Mouse (Mus musculus) MEL (cell line): ENCODE data around the gene Atxn7l1. TPM values are rescaled to one million over a fixed set of nuclear protein-coding genes. Genes with fewer than 3 reads are reported as not detected.

ENCODE experiments used
- DNase-seq: peaks from one replicate; pipeline ENCODE4 v3.0.0; 2011; ENCODE audit warnings: low read depth, low spot score
- H3K27ac ChIP-seq: 2 replicates; pipeline ENCODE4 v1.5.1; 2012; ENCODE audit warnings: low read depth, mild to moderate bottlenecking, control low read depth, low read length, moderate library complexity; ENCODE audit not compliant: control insufficient read depth
- H3K27me3 ChIP-seq, 2 experiments: fragments of 150-350 bp in 1 of 2; sonication (generic) in 1 of 2; 2 replicates each; pipeline ENCODE4 v1.6.1; 2012; ENCODE audit warnings: low read length in 2 of 2, mild to moderate bottlenecking in 2 of 2, improper control_type of control experiment in 1 of 2, moderate library complexity in 1 of 2; ENCODE audit not compliant: insufficient read depth in 2 of 2, control insufficient read depth in 1 of 2
- H3K36me3 ChIP-seq, 2 experiments: 2 replicates each; pipeline ENCODE4 v1.6.1; 2012 to 2014; ENCODE audit warnings: low read length in 2 of 2, improper control_type of control experiment in 1 of 2, inconsistent platforms in 1 of 2, mild to moderate bottlenecking in 1 of 2; ENCODE audit not compliant: insufficient read depth in 2 of 2, control insufficient read depth in 1 of 2
- H3K4me1 ChIP-seq, 2 experiments: fragments of 150-350 bp in 1 of 2; sonication (generic) in 1 of 2; 2 replicates each; pipeline ENCODE4 v1.6.1; 2012; ENCODE audit warnings: low read length in 2 of 2, improper control_type of control experiment in 1 of 2, mild to moderate bottlenecking in 1 of 2; ENCODE audit not compliant: insufficient read depth in 2 of 2, control insufficient read depth in 1 of 2
- H3K4me3 ChIP-seq, 2 experiments: fragments of 150-350 bp in 1 of 2; sonication (generic) in 1 of 2; 2 replicates each; pipeline ENCODE4 v1.5.1; 2012; ENCODE audit warnings: low read depth in 2 of 2, low read length in 2 of 2, mild to moderate bottlenecking in 2 of 2, moderate library complexity in 2 of 2, control low read depth in 1 of 2, improper control_type of control experiment in 1 of 2; ENCODE audit not compliant: control insufficient read depth in 1 of 2, insufficient read depth in 1 of 2
- H3K79me2 ChIP-seq: 2 replicates; pipeline ENCODE4 v1.6.1; 2012; ENCODE audit warnings: mild to moderate bottlenecking, low read length, moderate library complexity; ENCODE audit not compliant: control insufficient read depth, poor library complexity, insufficient read depth
- H3K9ac ChIP-seq: 2 replicates; pipeline ENCODE4 v1.6.1; 2012; ENCODE audit warnings: low read depth, mild to moderate bottlenecking, control low read depth, low read length, moderate library complexity; ENCODE audit not compliant: control insufficient read depth, poor library complexity, severe bottlenecking
- H3K9me3 ChIP-seq: fragments of 150-350 bp; sonication (generic); replicated peaks from 2 replicates; pipeline ENCODE4 v1.6.1; 2012; ENCODE audit warnings: mild to moderate bottlenecking, low read length, improper control_type of control experiment, moderate library complexity; ENCODE audit not compliant: insufficient read depth
- BHLHE40 ChIP-seq: IDR thresholded peaks from 2 replicates; pipeline ENCODE4 v1.6.1; 2012; ENCODE audit warnings: low read depth, mild to moderate bottlenecking, inconsistent platforms, low read length, improper control_type of control experiment, borderline replicate concordance
- CTCF ChIP-seq, 3 experiments: IDR thresholded peaks in 2 of 3; conservative IDR thresholded peaks in 1 of 3; 2 replicates each; pipeline ENCODE4 v1.5.1; 2011 to 2012; ENCODE audit warnings: low read length in 3 of 3, low read depth in 2 of 3, mild to moderate bottlenecking in 2 of 3, improper control_type of control experiment in 1 of 3, inconsistent platforms in 1 of 3, mixed read lengths in 1 of 3, moderate library complexity in 1 of 3; ENCODE audit not compliant: control insufficient read depth in 1 of 3, insufficient read depth in 1 of 3, poor library complexity in 1 of 3, severe bottlenecking in 1 of 3
- E2F4 ChIP-seq: IDR thresholded peaks from 2 replicates; pipeline ENCODE4 v1.6.1; 2011; ENCODE audit warnings: low read depth, low read length, improper control_type of control experiment, borderline replicate concordance
- ELF1 ChIP-seq: IDR thresholded peaks from 2 replicates; pipeline ENCODE4 v1.6.1; 2014; ENCODE audit warnings: low read depth, mild to moderate bottlenecking, inconsistent platforms, low read length, improper control_type of control experiment, moderate library complexity
- ETS1 ChIP-seq: IDR thresholded peaks from 2 replicates; pipeline ENCODE4 v1.6.1; 2012; ENCODE audit warnings: low read depth, mild to moderate bottlenecking, inconsistent platforms, low read length, improper control_type of control experiment, moderate library complexity
- GABPA ChIP-seq: IDR thresholded peaks from 2 replicates; pipeline ENCODE4 v1.6.1; 2012; ENCODE audit warnings: low read depth, mild to moderate bottlenecking, inconsistent platforms, low read length, improper control_type of control experiment, moderate library complexity
- GATA1 ChIP-seq: IDR thresholded peaks from 2 replicates; pipeline ENCODE4 v1.6.1; 2011; ENCODE audit warnings: low read depth, low read length, improper control_type of control experiment
- JUND ChIP-seq: IDR thresholded peaks from 2 replicates; pipeline ENCODE4 v1.6.1; 2011; ENCODE audit warnings: low read depth, mild to moderate bottlenecking, improper control_type of control experiment, low read length
- MAFK ChIP-seq: IDR thresholded peaks from 2 replicates; pipeline ENCODE4 v1.6.1; 2011; ENCODE audit warnings: low read depth, mild to moderate bottlenecking, low read length, improper control_type of control experiment, borderline replicate concordance
- MYC ChIP-seq: IDR thresholded peaks from 2 replicates; pipeline ENCODE4 v1.6.1; 2011; ENCODE audit warnings: low read depth, mild to moderate bottlenecking, low read length, improper control_type of control experiment, moderate library complexity
- POLR2AphosphoS2 ChIP-seq: IDR thresholded peaks from 2 replicates; pipeline ENCODE4 v1.6.1; 2011; ENCODE audit warnings: low read length, improper control_type of control experiment
- POLR2AphosphoS5 ChIP-seq: IDR thresholded peaks from 2 replicates; pipeline ENCODE4 v1.6.1; 2012; ENCODE audit warnings: low read depth, borderline replicate concordance, mild to moderate bottlenecking, inconsistent platforms, low read length, moderate library complexity, mixed read lengths
- SIN3A ChIP-seq: IDR thresholded peaks from 2 replicates; pipeline ENCODE4 v1.6.1; 2012; ENCODE audit warnings: low read length, improper control_type of control experiment, inconsistent platforms
- UBTF ChIP-seq: IDR thresholded peaks from 2 replicates; pipeline ENCODE4 v1.6.1; 2012; ENCODE audit warnings: low read depth, mild to moderate bottlenecking, inconsistent platforms, low read length, improper control_type of control experiment, moderate library complexity, borderline replicate concordance; ENCODE audit not compliant: insufficient read depth
- USF1 ChIP-seq: IDR thresholded peaks from 2 replicates; pipeline ENCODE4 v1.6.1; 2014; ENCODE audit warnings: low read depth, mild to moderate bottlenecking, inconsistent platforms, low read length, improper control_type of control experiment, moderate library complexity
- ZMIZ1 ChIP-seq: IDR thresholded peaks from 2 replicates; pipeline ENCODE4 v1.6.1; 2012; ENCODE audit warnings: low read depth, mild to moderate bottlenecking, inconsistent platforms, low read length, improper control_type of control experiment, moderate library complexity
- polyA plus RNA-seq, 2 experiments: library from polyadenylated mRNA; stranded (reverse) in 1 of 2; unstranded in 1 of 2; fragments of >175 nt in 1 of 2; fragments of >200 nt in 1 of 2; gene quantifications; 2 replicates each; pipeline versions ENCODE4 v1.2.1 to v1.2.4; 2012; ENCODE audit warnings: low replicate concordance in 2 of 2, low read depth in 1 of 2; ENCODE audit not compliant: insufficient read length in 2 of 2, insufficient read depth in 1 of 2, missing spikeins in 1 of 2
- total RNA-seq: library from RNA; depleted of rRNA; stranded (reverse); fragments of 300-350 nt; gene quantifications from 2 replicates; pipeline ENCODE4 v1.2.3, GENCODE M21; 2012

Atxn7l1 gene
- total and polyA plus RNA-seq, 3 experiments: 11.6 to 50.3 TPM; not detected in 1

DNA sequence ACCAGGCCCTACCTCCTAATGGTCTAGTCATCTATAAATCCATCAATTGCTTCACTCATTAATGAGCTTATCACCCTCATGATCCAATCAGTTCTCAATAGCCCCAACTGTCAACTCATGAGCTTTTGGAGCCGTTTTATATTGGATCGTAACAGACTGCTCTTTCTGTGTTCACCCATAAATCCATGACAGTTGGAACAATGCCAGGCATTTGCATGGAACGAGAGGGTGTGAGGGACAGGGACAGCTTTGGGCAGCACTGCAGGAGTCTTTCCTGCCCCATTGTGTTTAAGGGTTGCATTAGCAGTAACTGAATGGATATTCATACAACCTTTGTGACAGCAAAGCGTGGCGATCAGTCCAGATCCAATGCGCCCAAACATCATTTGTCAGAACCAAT lies 49.8 kb downstream of the Atxn7l1 start:
- Histone ChIP-seq H3K9ac (no peak overlapping the region), H3K36me3 (no peaks in the 10 kb centered on the region; a peak in 1 of 4 replicates), H3K79me2 (no peaks in the 10 kb centered on the region), H3K4me3 (no peak overlapping the region), H3K4me1 (no peaks in the 10 kb centered on the region), H3K27me3 (no peaks in the 10 kb centered on the region), H3K9me3 (no peaks in the 10 kb centered on the region), H3K27ac (no peak overlapping the region)
- DNase-seq: no peak
- TF ChIP-seq GATA1 (no peak), POLR2AphosphoS5 (no peak), MAFK (no peak)

DNA sequence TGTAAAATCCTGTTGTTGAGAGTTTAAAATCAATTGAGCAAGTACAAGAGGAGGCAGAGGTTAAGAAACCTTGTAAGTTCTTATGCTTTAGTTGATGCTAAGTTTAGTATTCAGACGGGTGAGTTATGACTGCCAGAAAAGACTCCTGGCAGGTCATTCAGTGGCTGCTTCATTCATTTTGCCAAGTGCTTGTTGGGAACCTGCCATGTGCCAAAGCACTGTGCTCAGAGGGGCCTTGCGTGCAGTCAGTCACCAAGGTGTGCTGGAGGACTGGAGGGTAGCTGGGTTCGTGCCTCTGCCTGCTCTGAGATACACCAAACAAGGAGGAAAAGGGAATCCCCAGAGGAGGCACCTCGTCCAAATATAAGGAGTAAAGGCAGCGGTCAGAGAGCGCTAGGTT lies 50.3 kb downstream of the Atxn7l1 start:
- no peaks in the 10 kb centered on the region for H3K36me3 ChIP-seq
- H3K27ac ChIP-seq: no peak overlapping the region
- TF ChIP-seq ZMIZ1 (no peak), SIN3A (no peak), ETS1 (no peak)
- TF ChIP-seq, all 39 proteins: peak for 0
- H3K9me3 ChIP-seq: no peaks in the 10 kb centered on the region
- H3K4me1 ChIP-seq: no peaks in the 10 kb centered on the region
- H3K9ac ChIP-seq: no peak overlapping the region
- no peaks in the 10 kb centered on the region for H3K79me2 ChIP-seq
- no peak for DNase-seq
- H3K4me3 ChIP-seq: no peak overlapping the region
- no peaks in the 10 kb centered on the region for H3K27me3 ChIP-seq

DNA sequence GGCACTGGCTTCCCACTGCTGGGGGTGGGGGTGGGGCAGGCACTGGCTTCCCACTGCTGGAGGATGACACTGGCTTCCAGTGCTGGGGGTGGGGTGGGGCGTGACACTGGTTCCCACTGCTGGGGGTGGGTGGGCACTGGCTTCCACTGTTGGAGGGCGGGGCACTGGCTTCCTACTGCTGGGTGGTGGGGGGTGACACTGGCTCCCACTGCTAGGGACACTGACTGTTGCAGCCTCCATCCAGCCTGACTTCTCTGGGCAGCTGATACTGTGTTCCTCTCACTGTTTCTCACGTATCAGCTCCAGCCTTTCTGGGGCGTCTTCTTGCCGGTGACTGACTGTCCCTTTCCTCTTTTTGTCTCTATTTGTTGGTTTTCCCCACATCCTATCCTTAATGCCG lies 53.6 kb downstream of the Atxn7l1 start:
- DNase-seq: no peak

DNA sequence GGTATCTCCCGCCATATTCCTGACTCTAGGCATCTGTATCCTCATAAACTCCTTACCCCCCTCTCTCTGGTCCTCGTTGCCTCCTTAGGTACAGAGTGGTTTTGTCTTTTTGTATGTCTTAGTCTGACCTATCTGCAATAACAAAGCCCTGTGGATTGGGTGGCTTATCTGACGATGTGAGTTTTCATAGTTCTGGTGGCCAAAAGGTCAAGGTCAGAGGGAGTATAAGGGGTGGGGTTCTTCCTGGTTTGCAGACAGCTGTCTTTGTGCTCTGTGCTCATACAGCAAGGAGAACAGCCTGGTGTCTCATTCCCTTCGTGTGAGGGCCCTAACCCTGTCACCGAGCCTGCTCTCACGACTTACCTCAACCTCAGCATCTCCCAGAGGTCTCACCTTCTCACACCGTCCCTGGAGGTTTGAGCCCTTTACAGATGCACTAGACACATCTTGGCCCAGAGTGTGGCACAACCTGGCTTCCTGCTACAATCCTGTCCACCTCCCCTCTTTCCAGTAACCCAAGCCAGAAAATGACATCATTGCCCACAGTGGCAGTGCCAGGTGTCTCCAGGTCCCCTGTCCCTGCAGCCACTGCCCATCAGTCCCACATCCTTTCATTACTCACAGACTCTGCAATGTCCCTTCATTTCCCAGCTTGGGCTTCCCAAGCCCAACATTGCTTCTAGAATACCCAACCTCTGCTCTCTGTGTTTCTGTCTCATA lies 54.2 kb downstream of the Atxn7l1 start:
- Histone ChIP-seq H3K79me2 (no peaks in the 10 kb centered on the region), H3K4me3 (no peak overlapping the region), H3K4me1 (no peaks in the 10 kb centered on the region), H3K9ac (no peak overlapping the region), H3K9me3 (no peaks in the 10 kb centered on the region), H3K36me3 (no peaks in the 10 kb centered on the region), H3K27me3 (no peaks in the 10 kb centered on the region), H3K27ac (no peak overlapping the region)
- TF ChIP-seq POLR2AphosphoS2 (no peak), SIN3A (no peak), JUND (no peak), ELF1 (no peak), BHLHE40 (no peak), USF1 (no peak), MYC (no peak), CTCF (IDR thresholded peaks at IDR 0.05 in 2 of 3, conservative IDR thresholded peaks at IDR 0.05 in 1 of 3; ENCODE audit: control insufficient read depth in 1 of 3, insufficient read depth in 1 of 3, low read depth in 2 of 3, low read length in 3 of 3, poor library complexity in 1 of 3, severe bottlenecking in 1 of 3) (no peak), GABPA (no peak), UBTF (no peak)
- DNase-seq: no peak

More for the DNA sequence above, 53.6 kb downstream of the Atxn7l1 start:
- no peak overlapping the region for H3K9ac ChIP-seq
- H3K36me3 ChIP-seq: no peaks in the 10 kb centered on the region
- H3K9me3 ChIP-seq: no peaks in the 10 kb centered on the region
- H3K4me1 ChIP-seq: no peaks in the 10 kb centered on the region
- H3K4me3 ChIP-seq: no peak overlapping the region
- H3K27ac ChIP-seq: no peak overlapping the region
- 0 out of 6 replicates have a peak, but pooled peaks of 1 of the 3 experiments have one; percentile 3 for TF ChIP-seq CTCF (IDR thresholded peaks at IDR 0.05 in 2 of 3, conservative IDR thresholded peaks at IDR 0.05 in 1 of 3; ENCODE audit: control insufficient read depth in 1 of 3, insufficient read depth in 1 of 3, low read depth in 2 of 3, low read length in 3 of 3, poor library complexity in 1 of 3, severe bottlenecking in 1 of 3)
- TF ChIP-seq E2F4: no peak
- no peaks in the 10 kb centered on the region for H3K79me2 ChIP-seq
- H3K27me3 ChIP-seq: no peaks in the 10 kb centered on the region
